21 mouse cellular contexts compared by ENCODE assay signal in genomic region chr3:78907778-78908177, GRCm38 (mm10).
DNase-seq lines count a peak whose midpoint lies in the region; ATAC-seq and TF ChIP-seq lines count a peak whose summit lies in the region.
"Had no signal": no experiment of that assay in that cellular context is flagged by ENCODE, and none has a peak within 500 bp of the region (broad histone marks: within the 10 kb centered on the region; RNA-seq: fewer than 3 reads in every experiment).

No protein-coding gene starts in this region.

- 89% methylated on average over 7 of the region's 7 CpGs for WGBS in hindbrain, embryonic 11.5 days
- WGBS in hindbrain, embryonic 12.5 days, result 80% methylated on average over 7 of the region's 7 CpGs
- WGBS in forebrain, embryonic 15.5 days, result 54% methylated on average over 7 of the region's 7 CpGs
- WGBS in hindbrain, postnatal 0 days, result 63% methylated on average over 7 of the region's 7 CpGs
- WGBS in midbrain, postnatal 0 days, result 47% methylated on average over 7 of the region's 7 CpGs

- no peaks in the 10 kb centered on the region for H3K9me3 ChIP-seq in hindbrain, embryonic 11.5 days (ENCODE audit: control insufficient read depth, low read length)
- no peaks in the 10 kb centered on the region for H3K9me3 ChIP-seq in hindbrain, embryonic 12.5 days (replicated peaks)
- H3K9me3 ChIP-seq in forebrain, embryonic 15.5 days, result no peaks in the 10 kb centered on the region
- no peaks in the 10 kb centered on the region for H3K9me3 ChIP-seq in hindbrain, postnatal 0 days (ENCODE audit: low read length)
- no peaks in the 10 kb centered on the region for H3K9me3 ChIP-seq in midbrain, postnatal 0 days (ENCODE audit: low read length)
- H3K9me3 ChIP-seq: G1E; intestine, embryonic 15.5 days; limb, embryonic 13.5 days; liver, embryonic 12.5 days had no signal

- H3K4me1 ChIP-seq in hindbrain, embryonic 11.5 days (replicated peaks; ENCODE audit: control insufficient read depth, insufficient read depth, low read length), result no peaks in the 10 kb centered on the region
- no peaks in the 10 kb centered on the region for H3K4me1 ChIP-seq in hindbrain, embryonic 12.5 days
- 0 out of 2 replicates have a peak, but pooled peaks cover 5% of the 10 kb centered on the region for H3K4me1 ChIP-seq in forebrain, embryonic 15.5 days
- H3K4me1 ChIP-seq in hindbrain, postnatal 0 days (ENCODE audit: insufficient read depth, low read length), result no peaks in the 10 kb centered on the region
- no peaks in the 10 kb centered on the region for H3K4me1 ChIP-seq in midbrain, postnatal 0 days (ENCODE audit: insufficient read depth, low read length)
- H3K4me1 ChIP-seq: intestine, embryonic 15.5 days; limb, embryonic 13.5 days; liver, embryonic 12.5 days had no signal

- H3K4me3 ChIP-seq in hindbrain, embryonic 11.5 days (ENCODE audit: low read depth, low read length), result no peak overlapping the region
- no peak overlapping the region for H3K4me3 ChIP-seq in hindbrain, embryonic 12.5 days
- H3K4me3 ChIP-seq in forebrain, embryonic 15.5 days, result no peak overlapping the region
- no peak overlapping the region for H3K4me3 ChIP-seq in hindbrain, postnatal 0 days (ENCODE audit: low read length)
- no peak overlapping the region for H3K4me3 ChIP-seq in midbrain, postnatal 0 days (ENCODE audit: low read depth, low read length)
- H3K4me3 ChIP-seq: intestine, embryonic 15.5 days; limb, embryonic 13.5 days; liver, embryonic 12.5 days had no signal

- no peaks in the 10 kb centered on the region for H3K27me3 ChIP-seq in hindbrain, embryonic 11.5 days (ENCODE audit: control insufficient read depth, insufficient read depth, low read length)
- no peaks in the 10 kb centered on the region for H3K27me3 ChIP-seq in hindbrain, embryonic 12.5 days
- H3K27me3 ChIP-seq in forebrain, embryonic 15.5 days, result no peaks in the 10 kb centered on the region
- H3K27me3 ChIP-seq in hindbrain, postnatal 0 days (ENCODE audit: insufficient read depth, low read length), result no peaks in the 10 kb centered on the region
- H3K27me3 ChIP-seq in midbrain, postnatal 0 days (ENCODE audit: insufficient read depth, low read length), result no peaks in the 10 kb centered on the region
- H3K27me3 ChIP-seq: CH12.LX; intestine, embryonic 15.5 days; limb, embryonic 13.5 days; liver, embryonic 12.5 days had no signal

- no peak for TF ChIP-seq CTCF in hindbrain, postnatal 0 days (IDR thresholded peaks at IDR 0.05; ENCODE audit: low read depth)
- TF ChIP-seq CTCF in midbrain, postnatal 0 days (IDR thresholded peaks at IDR 0.05), result no peak

- peak; percentile 8; the same call in 1 of the 2 replicates for ATAC-seq in hindbrain, embryonic 11.5 days (ENCODE audit: low FRiP score)
- no peak for ATAC-seq in hindbrain, embryonic 12.5 days (ENCODE audit: low FRiP score)
- ATAC-seq in forebrain, embryonic 15.5 days (replicated peaks), result 0 out of 2 replicates have a peak, but pooled peaks have one; percentile 27
- ATAC-seq in hindbrain, postnatal 0 days, result 0 out of 2 replicates have a peak, but pooled peaks have one; percentile 29
- peak; percentile 54; the same call in 1 of the 2 replicates for ATAC-seq in midbrain, postnatal 0 days (ENCODE audit: low FRiP score)
- ATAC-seq: intestine, embryonic 15.5 days; liver, embryonic 12.5 days; Patski had no signal

- no peak for DNase-seq in hindbrain, embryonic 11.5 days (ENCODE audit: low spot score)
- DNase-seq in hindbrain, postnatal 0 days (ENCODE audit: low spot score), result no peak
- no peak for DNase-seq in midbrain, postnatal 0 days (ENCODE audit: low spot score)
- no peak for DNase-seq in gastrocnemius, postnatal 25 days
- no peak for DNase-seq in embryo, embryonic 9.5 days (ENCODE audit: extremely low spot score)
- DNase-seq in frontal cortex, adult 2 months (ENCODE audit: extremely low spot score in 1 of 2, low spot score in 1 of 2), result no peak
- DNase-seq: cerebellum, adult 11-12 months; cerebellum, postnatal 10 days; kidney, adult 9 months; kidney, postnatal 25 days; lung, adult 18-20 months; lung, postnatal 10 days had no signal

- H3K4me2 ChIP-seq in hindbrain, embryonic 11.5 days (replicated peaks; ENCODE audit: low read depth, low read length), result no peak overlapping the region
- no peak overlapping the region for H3K4me2 ChIP-seq in hindbrain, embryonic 12.5 days (replicated peaks)
- H3K4me2 ChIP-seq in forebrain, embryonic 15.5 days (replicated peaks), result no peak overlapping the region
- H3K4me2 ChIP-seq in hindbrain, postnatal 0 days (ENCODE audit: low read depth, low read length), result no peak overlapping the region
- no peak overlapping the region for H3K4me2 ChIP-seq in midbrain, postnatal 0 days (ENCODE audit: low read depth, low read length, poor library complexity, severe bottlenecking)
- H3K4me2 ChIP-seq: intestine, embryonic 15.5 days; limb, embryonic 13.5 days; liver, embryonic 12.5 days had no signal

- no peaks in the 10 kb centered on the region for H3K36me3 ChIP-seq in hindbrain, embryonic 11.5 days (ENCODE audit: control insufficient read depth, insufficient read depth, low read length)
- H3K36me3 ChIP-seq in hindbrain, embryonic 12.5 days, result no peaks in the 10 kb centered on the region
- no peaks in the 10 kb centered on the region for H3K36me3 ChIP-seq in forebrain, embryonic 15.5 days
- no peaks in the 10 kb centered on the region for H3K36me3 ChIP-seq in hindbrain, postnatal 0 days (ENCODE audit: insufficient read depth, low read length)
- no peaks in the 10 kb centered on the region for H3K36me3 ChIP-seq in midbrain, postnatal 0 days (ENCODE audit: insufficient read depth, low read length)
- H3K36me3 ChIP-seq: G1E; intestine, embryonic 15.5 days; limb, embryonic 13.5 days; liver, embryonic 12.5 days had no signal

- no peak overlapping the region for H3K9ac ChIP-seq in hindbrain, embryonic 11.5 days (ENCODE audit: low read depth, low read length)
- no peak overlapping the region for H3K9ac ChIP-seq in hindbrain, embryonic 12.5 days
- no peak overlapping the region for H3K9ac ChIP-seq in forebrain, embryonic 15.5 days (replicated peaks)
- no peak overlapping the region for H3K9ac ChIP-seq in hindbrain, postnatal 0 days (replicated peaks; ENCODE audit: low read length)
- no peak overlapping the region for H3K9ac ChIP-seq in midbrain, postnatal 0 days (replicated peaks; ENCODE audit: low read length, poor library complexity, severe bottlenecking)
- H3K9ac ChIP-seq: intestine, embryonic 15.5 days; limb, embryonic 13.5 days; liver, embryonic 12.5 days had no signal

- H3K27ac ChIP-seq in hindbrain, embryonic 11.5 days (ENCODE audit: low read depth, low read length), result no peak overlapping the region
- no peak overlapping the region for H3K27ac ChIP-seq in hindbrain, embryonic 12.5 days
- no peak overlapping the region for H3K27ac ChIP-seq in forebrain, embryonic 15.5 days (replicated peaks)
- H3K27ac ChIP-seq in hindbrain, postnatal 0 days, result no peak overlapping the region
- H3K27ac ChIP-seq in midbrain, postnatal 0 days (ENCODE audit: low read depth, low read length), result no peak overlapping the region
- H3K27ac ChIP-seq: intestine, embryonic 15.5 days; limb, embryonic 13.5 days; liver, embryonic 12.5 days; stomach, postnatal 0 days had no signal
